Mouse (Mus musculus) bone marrow, adult 2 months (tissue): Measurements from ENCODE around the gene Tomm5.

Source experiments
- CTCF ChIP-seq: fragments of 200-500 bp; IDR thresholded peaks from 2 replicates; pipeline ENCODE4 v1.5.1; 2011; ENCODE audit warnings: low read length, control low read depth; ENCODE audit not compliant: control insufficient read depth, insufficient read depth
- POLR2A ChIP-seq: fragments of 200-500 bp; IDR thresholded peaks from 2 replicates; pipeline ENCODE4 v1.6.1; 2011; ENCODE audit warnings: low read depth, mild to moderate bottlenecking, control low read depth, low read length, borderline replicate concordance; ENCODE audit not compliant: control insufficient read depth

GRCm38 (mm10) chr4:45143005-45143404 lies 35.1 kb upstream of the Tomm5 start:
- TF ChIP-seq CTCF, result no peak
- TF ChIP-seq POLR2A, result no peak
